Mouse (Mus musculus): ENCODE data around the gene Kif1c. TPM values are rescaled to one million over a fixed set of nuclear protein-coding genes. Genes with fewer than 3 reads are reported as not detected.

Gene Kif1c
- polyA plus RNA-seq, 1 experiment from 2014 or later = 18.9 TPM

DNA sequence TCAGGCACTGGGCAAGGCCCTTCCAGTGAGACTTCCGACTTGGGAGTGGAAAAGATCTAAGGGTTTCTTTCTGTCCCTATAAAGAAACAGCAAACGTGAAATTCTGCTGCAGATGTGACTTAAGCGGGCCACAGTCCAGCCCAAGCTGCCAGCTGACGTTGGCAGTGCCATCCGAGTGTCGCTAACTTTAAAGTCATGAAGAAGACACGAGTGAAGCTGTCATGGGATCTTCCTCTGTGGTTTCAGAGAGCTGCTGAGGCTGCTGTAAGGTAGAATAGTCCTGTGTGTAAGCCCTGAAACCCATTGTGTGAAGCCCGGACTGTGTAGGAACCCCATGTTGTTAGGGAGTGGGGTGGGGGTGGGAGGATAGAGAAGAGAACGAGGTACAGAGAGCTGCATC lies 62.3 kb downstream of the Kif1c start:
- H3K9ac ChIP-seq (ENCODE audit: low read length) = no peak overlapping the region

DNA sequence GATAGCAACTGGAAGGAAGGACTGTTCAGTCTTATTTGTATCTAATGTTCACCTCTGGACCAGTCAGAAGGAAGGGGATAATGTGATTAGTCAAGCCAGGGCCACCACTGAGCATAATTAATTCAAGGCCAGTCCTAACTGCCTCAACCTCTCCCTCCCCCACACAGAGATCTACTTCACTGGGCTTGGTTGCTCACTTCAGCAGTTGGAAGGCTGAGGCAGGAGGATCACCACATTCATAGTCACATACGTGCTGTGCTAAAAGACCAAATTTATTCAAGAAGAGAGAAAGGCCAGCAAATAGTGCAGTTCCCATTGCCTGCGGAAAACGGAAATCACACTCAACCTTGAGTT lies 63.2 kb downstream of the Kif1c start:
- peak overlapping the region; percentile 79 for H3K4me2 ChIP-seq (ENCODE audit: low read length)
- peak overlapping the region; percentile 60 to 71 for H3K4me3 ChIP-seq (ENCODE audit: control insufficient read depth in 1 of 2, insufficient read depth in 1 of 2, low read depth in 1 of 2, low read length in 2 of 2)
- H3K27me3 ChIP-seq (ENCODE audit: control insufficient read depth, insufficient read depth, low read length) = no peaks in the 10 kb centered on the region
- 31% methylated on average over 3 of the region's 3 CpGs for WGBS
- peaks cover 13% of the 10 kb centered on the region; the same call in 1 of the 2 replicates for H3K36me3 ChIP-seq (ENCODE audit: control insufficient read depth, insufficient read depth, low read length)
- H3K9ac ChIP-seq (ENCODE audit: low read length) = peak overlapping the region; percentile 81
- no peaks in the 10 kb centered on the region for H3K9me3 ChIP-seq (ENCODE audit: control insufficient read depth, low read length)
- ATAC-seq (ENCODE audit: insufficient number of reproducible peaks, insufficient read depth, low FRiP score, low read depth) = no peak
- peak overlapping the region; percentile 85 to 88; a peak in 3 of 4 replicates for H3K27ac ChIP-seq (replicated peaks in 1 of 2; ENCODE audit: control insufficient read depth in 1 of 2, insufficient read depth in 1 of 2, low read depth in 2 of 2, low read length in 2 of 2)
- H3K4me1 ChIP-seq (ENCODE audit: control insufficient read depth in 2 of 2, insufficient read depth in 2 of 2, low read length in 2 of 2) = peaks cover 8 to 9% of the 10 kb centered on the region in 2 experiments; a peak in 3 of 4 replicates

More for the DNA sequence above, 62.3 kb downstream of the Kif1c start:
- Histone ChIP-seq H3K9me3 (ENCODE audit: control insufficient read depth, low read length) (no peaks in the 10 kb centered on the region), H3K36me3 (ENCODE audit: control insufficient read depth, insufficient read depth, low read length) (peaks cover 5% of the 10 kb centered on the region; the same call in 1 of the 2 replicates), H3K4me2 (ENCODE audit: low read length) (no peak overlapping the region), H3K4me1 (ENCODE audit: control insufficient read depth in 2 of 2, insufficient read depth in 2 of 2, low read length in 2 of 2) (peaks cover 8 to 9% of the 10 kb centered on the region in 2 experiments; a peak in 3 of 4 replicates), H3K4me3 (ENCODE audit: control insufficient read depth in 1 of 2, insufficient read depth in 1 of 2, low read depth in 1 of 2, low read length in 2 of 2) (no peak overlapping the region), H3K27ac (replicated peaks in 1 of 2; ENCODE audit: control insufficient read depth in 1 of 2, insufficient read depth in 1 of 2, low read depth in 2 of 2, low read length in 2 of 2) (no peak overlapping the region), H3K27me3 (ENCODE audit: control insufficient read depth, insufficient read depth, low read length) (no peaks in the 10 kb centered on the region)
- ATAC-seq (ENCODE audit: insufficient number of reproducible peaks, insufficient read depth, low FRiP score, low read depth) = no peak
- 81% methylated on average over 9 of the region's 9 CpGs for WGBS

DNA sequence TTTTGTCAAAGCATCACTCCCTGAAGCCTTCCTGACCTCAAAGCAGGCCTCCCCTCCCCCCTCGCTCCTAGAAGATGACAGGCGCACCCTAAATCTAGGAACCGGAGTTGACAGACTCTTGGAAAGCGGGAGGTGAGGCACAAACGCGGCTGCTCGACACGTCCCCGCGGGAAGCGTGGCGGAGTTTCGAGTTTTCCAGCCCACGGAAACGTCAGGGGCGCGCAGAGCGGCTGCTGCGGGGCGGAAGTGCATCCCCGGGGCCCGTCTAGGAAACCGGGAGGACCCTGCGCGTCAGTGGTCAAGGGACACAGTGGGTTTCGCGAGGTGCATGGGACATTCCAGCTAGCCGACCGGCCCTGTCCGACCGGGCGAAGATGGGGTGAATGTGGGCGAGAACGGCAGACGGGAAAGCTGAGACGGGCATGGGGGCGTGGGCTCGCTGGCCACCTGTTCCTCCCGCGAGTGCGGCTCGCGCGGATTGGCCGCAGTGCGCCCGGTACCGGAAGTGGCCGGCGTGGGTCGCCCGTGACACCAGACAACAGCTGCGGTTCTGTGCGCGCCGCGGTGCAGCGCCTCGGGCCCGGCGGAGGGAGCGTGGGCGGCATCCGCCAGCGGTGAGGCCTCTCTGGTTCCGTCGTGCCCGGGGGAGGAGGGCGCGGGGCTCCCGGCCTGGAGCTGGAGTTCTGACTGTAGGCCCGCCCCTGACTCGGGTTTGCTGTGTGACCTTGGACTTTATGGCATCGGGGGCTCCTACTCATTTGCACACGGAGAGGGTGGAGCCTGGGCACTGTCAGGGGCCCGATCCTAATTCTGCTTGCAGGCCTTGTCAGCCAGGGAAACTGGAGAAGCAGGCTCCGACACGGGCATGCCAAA lies 63.8 kb downstream of the Kif1c start, which contains the start of gene Zfp3:
TSS of gene Zfp3 (plus strand) at position 274 of the 873 bp plus-strand sequence.
- H3K27ac ChIP-seq (replicated peaks in 1 of 2; ENCODE audit: control insufficient read depth in 1 of 2, insufficient read depth in 1 of 2, low read depth in 2 of 2, low read length in 2 of 2) = peak within 1 kb of the TSS; percentile 85 to 88
- peak within 1 kb of the TSS; percentile 60 to 71 for H3K4me3 ChIP-seq (ENCODE audit: control insufficient read depth in 1 of 2, insufficient read depth in 1 of 2, low read depth in 1 of 2, low read length in 2 of 2)
- H3K9me3 ChIP-seq (ENCODE audit: control insufficient read depth, low read length) = no peaks in the 10 kb centered on the region
- peak; percentile 84 for ATAC-seq (ENCODE audit: insufficient number of reproducible peaks, insufficient read depth, low FRiP score, low read depth)
- under 1% methylated on average over 77 of the region's 78 CpGs for WGBS
- peak within 1 kb of the TSS; percentile 79 for H3K4me2 ChIP-seq (ENCODE audit: low read length)
- H3K9ac ChIP-seq (ENCODE audit: low read length) = peak within 1 kb of the TSS; percentile 81
- no peaks in the 10 kb centered on the region for H3K27me3 ChIP-seq (ENCODE audit: control insufficient read depth, insufficient read depth, low read length)
- peaks cover 14% of the 10 kb centered on the region; the same call in 1 of the 2 replicates for H3K36me3 ChIP-seq (ENCODE audit: control insufficient read depth, insufficient read depth, low read length)
- H3K4me1 ChIP-seq (ENCODE audit: control insufficient read depth in 2 of 2, insufficient read depth in 2 of 2, low read length in 2 of 2) = peaks cover 8 to 9% of the 10 kb centered on the region in 2 experiments; a peak in 3 of 4 replicates

DNA sequence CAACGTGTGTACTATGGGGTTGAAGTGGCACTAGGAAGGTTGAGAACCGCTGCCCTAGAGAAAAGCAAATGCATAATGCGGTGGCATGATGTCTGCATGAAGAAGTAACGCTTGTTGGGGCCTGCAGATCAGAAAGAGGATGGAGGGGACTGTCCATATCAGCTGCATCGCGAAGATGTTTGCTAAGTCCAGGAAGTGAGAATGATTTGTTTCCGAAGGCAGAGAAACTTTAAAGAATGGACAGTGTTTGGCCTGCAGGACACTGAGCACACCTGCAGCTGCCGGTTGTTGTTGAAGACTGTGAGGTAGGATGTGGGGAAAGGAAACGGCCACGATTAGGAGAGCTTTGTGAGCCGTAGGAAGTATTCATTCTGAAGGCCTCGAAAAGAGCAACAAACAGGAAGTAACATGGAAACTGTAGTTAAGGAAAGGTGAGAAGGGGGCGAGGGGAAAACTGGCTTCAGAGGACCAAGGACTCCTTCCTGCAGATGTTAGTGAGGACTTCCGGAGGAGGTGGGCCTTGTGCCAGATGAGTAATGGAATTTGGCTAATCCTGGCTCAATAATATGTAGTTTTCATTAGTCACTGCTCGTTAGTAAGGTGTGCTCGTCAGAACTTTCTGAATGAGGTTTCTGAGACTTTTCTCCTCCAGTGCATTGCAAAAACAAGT lies 65.6 kb downstream of the Kif1c start:
- Histone ChIP-seq H3K4me1 (ENCODE audit: control insufficient read depth in 2 of 2, insufficient read depth in 2 of 2, low read length in 2 of 2) (peaks cover 8 to 9% of the 10 kb centered on the region in 2 experiments; a peak in 3 of 4 replicates), H3K27me3 (ENCODE audit: control insufficient read depth, insufficient read depth, low read length) (no peaks in the 10 kb centered on the region), H3K27ac (replicated peaks in 1 of 2; ENCODE audit: control insufficient read depth in 1 of 2, insufficient read depth in 1 of 2, low read depth in 2 of 2, low read length in 2 of 2) (peak overlapping the region; percentile 11 to 85; a peak in 3 of 4 replicates), H3K9ac (ENCODE audit: low read length) (no peak overlapping the region), H3K9me3 (ENCODE audit: control insufficient read depth, low read length) (no peaks in the 10 kb centered on the region), H3K4me3 (ENCODE audit: control insufficient read depth in 1 of 2, insufficient read depth in 1 of 2, low read depth in 1 of 2, low read length in 2 of 2) (no peak overlapping the region), H3K36me3 (ENCODE audit: control insufficient read depth, insufficient read depth, low read length) (peaks cover 15% of the 10 kb centered on the region), H3K4me2 (ENCODE audit: low read length) (no peak overlapping the region)
- 62% methylated on average over 16 of the region's 16 CpGs for WGBS
- ATAC-seq (ENCODE audit: insufficient number of reproducible peaks, insufficient read depth, low FRiP score, low read depth) = no peak

DNA sequence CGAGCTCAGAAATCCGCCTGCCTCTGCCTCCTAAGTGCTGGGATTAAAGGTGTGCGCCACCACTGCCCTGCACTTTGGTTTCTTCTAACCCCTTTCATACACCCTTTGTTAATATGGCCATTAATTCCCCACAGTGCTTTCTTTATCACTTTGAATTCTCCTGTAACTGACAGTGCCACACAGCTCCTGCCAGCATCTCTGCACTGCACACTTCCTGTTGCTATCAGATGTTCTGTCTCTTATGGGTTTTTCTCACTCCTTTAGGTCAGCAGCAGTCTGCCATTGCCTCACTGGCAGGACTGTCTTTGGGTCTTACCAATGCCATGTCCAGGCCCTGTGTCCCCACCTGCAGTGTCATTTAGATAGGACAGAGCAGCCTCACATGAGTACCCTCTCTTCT lies 70.5 kb downstream of the Kif1c start:
- no peak overlapping the region for H3K4me3 ChIP-seq (ENCODE audit: control insufficient read depth in 1 of 2, insufficient read depth in 1 of 2, low read depth in 1 of 2, low read length in 2 of 2)
- WGBS = 86% methylated on average over 3 of the region's 3 CpGs
- H3K27ac ChIP-seq (replicated peaks in 1 of 2; ENCODE audit: control insufficient read depth in 1 of 2, insufficient read depth in 1 of 2, low read depth in 2 of 2, low read length in 2 of 2) = no peak overlapping the region
- H3K4me2 ChIP-seq (ENCODE audit: low read length) = no peak overlapping the region
- no peak overlapping the region for H3K9ac ChIP-seq (ENCODE audit: low read length)
- no peak for ATAC-seq (ENCODE audit: insufficient number of reproducible peaks, insufficient read depth, low FRiP score, low read depth)
- H3K9me3 ChIP-seq (ENCODE audit: control insufficient read depth, low read length) = no peaks in the 10 kb centered on the region
- H3K4me1 ChIP-seq (ENCODE audit: control insufficient read depth in 2 of 2, insufficient read depth in 2 of 2, low read length in 2 of 2) = peaks cover 2 to 3% of the 10 kb centered on the region in 2 experiments; a peak in 1 of 4 replicates
- no peaks in the 10 kb centered on the region for H3K27me3 ChIP-seq (ENCODE audit: control insufficient read depth, insufficient read depth, low read length)
- H3K36me3 ChIP-seq (ENCODE audit: control insufficient read depth, insufficient read depth, low read length) = peaks cover 51% of the 10 kb centered on the region

DNA sequence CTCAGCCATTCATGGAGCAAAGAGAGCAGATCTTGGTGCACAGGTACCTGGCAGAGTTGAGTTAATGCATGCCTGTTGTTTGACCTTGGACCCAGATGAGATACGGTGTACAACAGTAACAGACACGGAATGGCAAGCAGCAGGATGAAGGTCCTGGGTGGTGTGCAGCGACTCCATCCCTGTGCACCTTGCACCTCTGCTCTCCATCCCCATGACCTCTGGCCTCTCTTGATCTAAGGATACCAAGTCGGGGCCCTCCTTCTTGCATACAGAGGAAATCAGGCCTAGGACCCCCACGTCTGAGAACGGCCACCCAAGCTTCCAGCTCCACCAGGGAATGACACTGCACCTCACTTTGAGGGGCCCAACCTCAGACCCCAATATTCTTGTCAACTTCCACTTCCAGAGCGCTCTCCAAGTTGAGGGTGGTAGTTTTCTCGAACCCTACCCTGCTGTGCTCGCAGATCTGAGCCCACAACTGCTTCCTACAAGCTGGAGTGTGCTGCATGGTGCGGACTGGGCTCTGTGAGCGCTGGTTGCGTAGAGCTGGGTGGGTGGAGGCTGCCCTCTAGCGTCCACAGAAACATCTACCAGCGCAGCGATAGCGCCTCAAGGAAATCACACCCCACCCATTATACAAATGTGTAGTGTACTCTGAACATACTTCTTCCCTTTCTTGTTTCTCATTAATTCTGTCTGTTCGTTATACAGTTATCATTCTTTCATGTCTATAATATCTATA lies 76.7 kb downstream of the Kif1c start:
- H3K27me3 ChIP-seq (ENCODE audit: control insufficient read depth, insufficient read depth, low read length) = no peaks in the 10 kb centered on the region
- H3K4me2 ChIP-seq (ENCODE audit: low read length) = peak overlapping the region; percentile 11; the same call in 1 of the 2 replicates
- WGBS = 25% methylated on average over 17 of the region's 17 CpGs
- H3K27ac ChIP-seq (replicated peaks in 1 of 2; ENCODE audit: control insufficient read depth in 1 of 2, insufficient read depth in 1 of 2, low read depth in 2 of 2, low read length in 2 of 2) = no peak overlapping the region
- H3K9ac ChIP-seq (ENCODE audit: low read length) = no peak overlapping the region
- peaks cover 0 to 4% of the 10 kb centered on the region in 2 experiments; a peak in 1 of 4 replicates for H3K4me1 ChIP-seq (ENCODE audit: control insufficient read depth in 2 of 2, insufficient read depth in 2 of 2, low read length in 2 of 2)
- ATAC-seq (ENCODE audit: insufficient number of reproducible peaks, insufficient read depth, low FRiP score, low read depth) = peak; percentile 66; the same call in 1 of the 2 replicates
- H3K9me3 ChIP-seq (ENCODE audit: control insufficient read depth, low read length) = no peaks in the 10 kb centered on the region
- H3K36me3 ChIP-seq (ENCODE audit: control insufficient read depth, insufficient read depth, low read length) = peaks cover 25% of the 10 kb centered on the region
- no peak overlapping the region for H3K4me3 ChIP-seq (ENCODE audit: control insufficient read depth in 1 of 2, insufficient read depth in 1 of 2, low read depth in 1 of 2, low read length in 2 of 2)

DNA sequence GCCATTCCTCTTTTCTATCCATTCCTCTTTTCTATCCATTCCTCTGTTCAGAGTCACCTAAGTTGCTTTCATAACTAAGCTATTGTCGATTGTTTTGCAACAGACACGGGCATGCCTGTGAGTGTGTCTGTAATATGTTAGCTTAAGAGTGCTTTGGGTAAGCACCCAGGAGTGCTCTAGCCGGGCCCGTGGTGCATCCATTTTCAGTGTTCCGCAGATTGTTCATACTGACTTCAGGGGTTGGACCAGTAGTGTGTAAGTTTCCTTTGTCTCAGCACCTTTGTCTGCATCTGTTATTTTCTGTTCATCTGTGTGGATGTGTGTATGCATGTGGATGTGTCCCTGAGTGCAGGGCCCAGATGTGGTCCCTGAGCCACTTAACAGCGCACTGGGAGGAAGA lies 77.3 kb downstream of the Kif1c start:
- no peaks in the 10 kb centered on the region for H3K9me3 ChIP-seq (ENCODE audit: control insufficient read depth, low read length)
- H3K27me3 ChIP-seq (ENCODE audit: control insufficient read depth, insufficient read depth, low read length) = no peaks in the 10 kb centered on the region
- 55% methylated on average over 6 of the region's 6 CpGs for WGBS
- peaks cover 18% of the 10 kb centered on the region for H3K36me3 ChIP-seq (ENCODE audit: control insufficient read depth, insufficient read depth, low read length)
- H3K4me3 ChIP-seq (ENCODE audit: control insufficient read depth in 1 of 2, insufficient read depth in 1 of 2, low read depth in 1 of 2, low read length in 2 of 2) = no peak overlapping the region
- H3K9ac ChIP-seq (ENCODE audit: low read length) = no peak overlapping the region
- no peak overlapping the region for H3K27ac ChIP-seq (replicated peaks in 1 of 2; ENCODE audit: control insufficient read depth in 1 of 2, insufficient read depth in 1 of 2, low read depth in 2 of 2, low read length in 2 of 2)
- H3K4me1 ChIP-seq (ENCODE audit: control insufficient read depth in 2 of 2, insufficient read depth in 2 of 2, low read length in 2 of 2) = peaks cover 0 to 4% of the 10 kb centered on the region in 2 experiments; a peak in 1 of 4 replicates
- no peak for ATAC-seq (ENCODE audit: insufficient number of reproducible peaks, insufficient read depth, low FRiP score, low read depth)
- no peak overlapping the region for H3K4me2 ChIP-seq (ENCODE audit: low read length)
